Mouse (Mus musculus) lung, embryonic 16.5 days (tissue): Measurements from ENCODE around the gene Gm9508. TPM values are rescaled to one million over a fixed set of nuclear protein-coding genes. Genes with fewer than 3 reads are reported as not detected.

Source experiments
- ATAC-seq: fragments of 200-750 bp; cut with Nextera tagmentation; 2 replicates; pipeline ENCODE4 v1.8.0; 2017; ENCODE audit warnings: low read depth, mild to moderate bottlenecking, moderate library complexity
- H3K27ac ChIP-seq: fragments of 300-500 bp; sonication (generic); 2 replicates; pipeline ENCODE4 v1.5.1; 2014; ENCODE audit warnings: mild to moderate bottlenecking, control low read depth, low read length
- H3K27me3 ChIP-seq: fragments of 300-500 bp; sonication (generic); 2 replicates; pipeline ENCODE4 v1.6.1; 2014; ENCODE audit warnings: low read depth, low read length, mixed read lengths; ENCODE audit not compliant: control insufficient read depth, insufficient read depth
- H3K36me3 ChIP-seq: fragments of 300-500 bp; sonication (generic); 2 replicates; pipeline ENCODE4 v1.6.1; 2014; ENCODE audit warnings: low read length; ENCODE audit not compliant: control insufficient read depth, insufficient read depth
- H3K4me1 ChIP-seq: fragments of 300-500 bp; sonication (generic); replicated peaks from 2 replicates; pipeline ENCODE4 v1.6.1; 2014; ENCODE audit warnings: low read length, mixed read lengths; ENCODE audit not compliant: control insufficient read depth, insufficient read depth
- H3K4me2 ChIP-seq: fragments of 300-500 bp; sonication (generic); 2 replicates; pipeline ENCODE4 v1.6.1; 2014; ENCODE audit warnings: low read depth, low read length, control low read depth
- H3K4me3 ChIP-seq: fragments of 300-500 bp; sonication (generic); 2 replicates; pipeline ENCODE4 v1.5.1; 2014; ENCODE audit warnings: mild to moderate bottlenecking, low read length, control low read depth
- H3K9ac ChIP-seq: fragments of 300-500 bp; sonication (generic); 2 replicates; pipeline ENCODE4 v1.6.1; 2014; ENCODE audit warnings: low read length, control low read depth
- H3K9me3 ChIP-seq: fragments of 300-500 bp; sonication (generic); 2 replicates; pipeline ENCODE4 v1.6.1; 2016; ENCODE audit warnings: low read length; ENCODE audit not compliant: control insufficient read depth
- WGBS: fragments of 180-500 bp; shearing (Covaris S2); extraction: QIAGEN DNeasy Blood & Tissue Kit; methylation state at CpG from one replicate; pipeline ENCODE4 v1.1.7; 2014; 5-methylcytosine and 5-hydroxymethylcytosine counted together
- polyA plus RNA-seq: library from polyadenylated mRNA; unstranded; fragments of >200 nt; fragmentation: Nextera tagmentation; extraction: Ambion mirVana; gene quantifications from 2 replicates; pipeline ENCODE4 v1.2.1, GENCODE M21; 2015

The Gm9508 gene
- polyA plus RNA-seq, 1 experiment from 2014 or later = not detected

DNA sequence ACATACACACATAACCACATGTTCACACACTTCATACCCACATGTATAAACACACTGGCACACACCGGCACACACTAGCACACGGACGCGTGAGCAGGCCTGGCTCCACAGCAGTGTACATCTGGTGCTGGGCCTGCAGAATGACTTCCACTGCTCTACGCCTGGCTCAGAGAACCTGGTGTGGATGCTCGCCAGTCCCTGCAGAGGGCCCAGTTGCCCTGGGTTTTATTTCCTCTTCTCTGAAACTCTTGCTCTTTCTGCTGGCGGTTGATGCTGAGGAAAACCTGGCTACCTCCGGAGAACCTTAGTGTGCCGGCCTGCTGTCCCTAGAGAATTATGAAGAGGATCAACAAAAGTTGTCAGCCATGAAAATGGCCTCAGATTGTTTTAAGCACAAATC, 45.0 kb downstream of the Gm9508 start:
- Histone ChIP-seq H3K9ac (no peak overlapping the region), H3K4me3 (no peak overlapping the region), H3K27me3 (no peaks in the 10 kb centered on the region), H3K9me3 (no peaks in the 10 kb centered on the region), H3K36me3 (no peaks in the 10 kb centered on the region), H3K27ac (no peak overlapping the region), H3K4me2 (no peak overlapping the region), H3K4me1 (no peaks in the 10 kb centered on the region)
- 82% methylated on average over 9 of the region's 9 CpGs for WGBS
- no peak for ATAC-seq

DNA sequence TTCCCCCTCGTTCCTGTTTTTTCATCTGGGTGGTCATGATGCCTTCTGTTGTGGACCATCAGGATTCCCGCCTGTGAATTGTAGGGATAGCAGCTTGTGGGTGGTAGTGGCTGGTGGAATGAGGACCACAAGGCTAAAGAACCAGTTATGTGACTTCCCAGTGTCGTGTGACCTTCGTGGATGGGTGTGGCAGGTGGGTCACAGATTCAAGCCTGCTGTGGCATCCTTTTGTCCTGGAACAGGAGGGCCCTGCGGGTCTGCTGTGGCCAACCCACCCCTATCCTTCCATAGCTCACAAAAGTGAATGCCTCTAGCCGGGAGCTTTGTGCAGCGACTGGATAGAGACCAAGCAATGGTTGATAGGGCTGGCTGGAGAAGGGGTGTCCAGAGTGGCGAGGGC, 49.1 kb downstream of the Gm9508 start:
- H3K4me3 ChIP-seq = no peak overlapping the region
- ATAC-seq = no peak
- WGBS = 84% methylated on average over 8 of the region's 8 CpGs
- no peaks in the 10 kb centered on the region for H3K27me3 ChIP-seq
- H3K4me1 ChIP-seq = no peaks in the 10 kb centered on the region
- no peaks in the 10 kb centered on the region for H3K9me3 ChIP-seq
- H3K4me2 ChIP-seq = no peak overlapping the region
- H3K27ac ChIP-seq = no peak overlapping the region
- no peak overlapping the region for H3K9ac ChIP-seq
- H3K36me3 ChIP-seq = peaks cover 26% of the 10 kb centered on the region

DNA sequence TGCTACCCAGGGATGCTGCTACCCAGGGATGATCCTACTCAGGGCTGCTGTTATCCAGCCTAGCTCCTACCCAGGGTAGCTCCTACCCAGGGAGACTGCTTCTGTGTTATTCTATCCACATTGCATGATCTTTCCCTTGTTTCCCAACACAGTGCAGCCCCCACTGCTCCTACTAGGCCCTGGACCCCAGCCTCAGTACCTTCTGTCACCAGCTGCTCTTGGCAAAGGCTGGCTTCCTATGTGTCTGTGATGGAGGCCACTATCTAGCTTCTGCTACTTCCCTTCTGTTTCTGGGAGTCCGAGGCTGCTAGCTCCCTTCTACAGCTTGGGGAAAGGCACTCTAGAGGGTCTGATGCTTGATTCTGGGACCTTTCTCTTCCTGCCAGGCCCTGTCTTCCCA, 49.6 kb downstream of the Gm9508 start:
- Histone ChIP-seq H3K4me3 (no peak overlapping the region), H3K9me3 (no peaks in the 10 kb centered on the region), H3K9ac (no peak overlapping the region), H3K27ac (no peak overlapping the region), H3K4me2 (no peak overlapping the region), H3K27me3 (no peaks in the 10 kb centered on the region), H3K36me3 (peaks cover 26% of the 10 kb centered on the region), H3K4me1 (no peaks in the 10 kb centered on the region)
- no peak for ATAC-seq
- WGBS = 61% methylated on average over 1 of the region's 1 CpGs

Other genes starting within 250 kb of the Gm9508 start
- 30.9 and 32.0 TPM in 2 replicates for gene Fam207a, start 181.4 kb downstream of the Gm9508 start, polyA plus RNA-seq
- gene Itgb2, start 167.0 kb downstream of the Gm9508 start, polyA plus RNA-seq = 5.3 and 7.5 TPM in 2 replicates
- 127 and 138 TPM in 2 replicates for gene Pttg1ip, start 115.5 kb downstream of the Gm9508 start, polyA plus RNA-seq
- gene Sumo3, start 91.1 kb downstream of the Gm9508 start, polyA plus RNA-seq = 344 and 348 TPM in 2 replicates
- gene Gm49325, start 91.0 kb downstream of the Gm9508 start, polyA plus RNA-seq = 2.0 and 2.4 TPM in 2 replicates
- gene Ube2g2, start 75.0 kb downstream of the Gm9508 start, polyA plus RNA-seq = 66.6 and 69.5 TPM in 2 replicates
- gene Tspear, start 10.7 kb downstream of the Gm9508 start, polyA plus RNA-seq = 0.25 and 0.38 TPM in 2 replicates
- gene Gm19402, start 6.5 kb downstream of the Gm9508 start, polyA plus RNA-seq = not detected in 2 replicates
- not detected in 2 replicates for gene Gm10272, start 9.4 kb upstream of the Gm9508 start, polyA plus RNA-seq
- gene Gm10024, start 14.2 kb upstream of the Gm9508 start, polyA plus RNA-seq = not detected in 2 replicates
- gene Gm10142, start 18.6 kb upstream of the Gm9508 start, polyA plus RNA-seq = not detected in 2 replicates
- gene Krtap12-1, start 23.4 kb upstream of the Gm9508 start, polyA plus RNA-seq = not detected in 2 replicates
- gene Gm10100, start 29.3 kb upstream of the Gm9508 start, polyA plus RNA-seq = not detected in 2 replicates
- gene Gm18596, start 45.4 kb upstream of the Gm9508 start, polyA plus RNA-seq = not detected in 2 replicates
- not detected in 2 replicates for gene Gm9736, start 54.1 kb upstream of the Gm9508 start, polyA plus RNA-seq
- gene Gm3233, start 62.4 kb upstream of the Gm9508 start, polyA plus RNA-seq = not detected in 2 replicates
- not detected in 2 replicates for gene Gm3238, start 74.1 kb upstream of the Gm9508 start, polyA plus RNA-seq
- gene Gm7138, start 79.7 kb upstream of the Gm9508 start, polyA plus RNA-seq = not detected in 2 replicates
- not detected in 2 replicates for gene Gm3250, start 85.3 kb upstream of the Gm9508 start, polyA plus RNA-seq
- not detected in 2 replicates for gene Gm7137, start 91.0 kb upstream of the Gm9508 start, polyA plus RNA-seq
- gene Gm9639, start 97.8 kb upstream of the Gm9508 start, polyA plus RNA-seq = not detected in 2 replicates
- gene Gm19668, start 101.9 kb upstream of the Gm9508 start, polyA plus RNA-seq = not detected in 2 replicates
- gene Gm9507, start 114.6 kb upstream of the Gm9508 start, polyA plus RNA-seq = not detected in 2 replicates
- not detected in 2 replicates for gene Gm2696, start 117.4 kb upstream of the Gm9508 start, polyA plus RNA-seq
- not detected in 2 replicates for gene Krtap10-4, start 129.9 kb upstream of the Gm9508 start, polyA plus RNA-seq
- not detected in 2 replicates for gene Krtap10-10, start 138.7 kb upstream of the Gm9508 start, polyA plus RNA-seq
- not detected in 2 replicates for gene Gm36176, start 149.6 kb upstream of the Gm9508 start, polyA plus RNA-seq
- not detected in 2 replicates for gene Gm10318, start 155.6 kb upstream of the Gm9508 start, polyA plus RNA-seq
- gene Gm3285, start 164.7 kb upstream of the Gm9508 start, polyA plus RNA-seq = not detected in 2 replicates
- gene Lrrc3, start 205.3 kb upstream of the Gm9508 start, polyA plus RNA-seq = 3.5 and 4.7 TPM in 2 replicates